Mouse (Mus musculus) G1E (cell line): ENCODE measurements around the gene Eif4e1b.

Experiments
- CTCF ChIP-seq: IDR thresholded peaks from 2 replicates; pipeline ENCODE4 v1.5.1; 2012; ENCODE audit warnings: low read depth, low read length, inconsistent platforms, mixed read lengths
- GATA1 ChIP-seq: IDR thresholded peaks from 2 replicates; pipeline ENCODE4 v1.6.1; 2012; ENCODE audit warnings: borderline replicate concordance, low read length, inconsistent platforms, mixed read lengths
- TAL1 ChIP-seq: conservative IDR thresholded peaks from 2 replicates; pipeline ENCODE4 v1.6.1; 2012; ENCODE audit warnings: low read depth, low read length, inconsistent platforms, mixed read lengths

DNA sequence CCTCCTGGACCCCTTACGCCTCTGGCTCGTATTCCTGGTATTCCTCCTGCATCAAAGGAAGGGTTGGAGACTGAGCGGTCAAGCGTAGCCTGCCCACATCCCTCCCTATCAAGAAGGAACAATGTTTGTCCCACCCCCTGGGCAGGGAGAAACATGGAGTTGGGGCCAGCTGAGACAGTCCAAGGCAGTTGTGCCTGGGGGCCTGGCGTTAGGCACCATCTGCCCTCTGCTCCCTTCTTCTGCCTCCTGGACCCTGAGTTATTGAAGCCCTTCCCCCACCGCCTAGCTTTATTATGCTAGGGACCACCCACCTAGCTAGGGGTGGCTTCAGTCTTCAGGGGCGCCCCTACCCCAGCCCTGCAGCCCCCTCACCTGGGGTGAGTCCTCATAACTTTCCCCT, 24.3 kb upstream of the Eif4e1b start:
- TF ChIP-seq TAL1: no peak
- no peak for TF ChIP-seq GATA1
- TF ChIP-seq CTCF: no peak
